Mouse (Mus musculus): ENCODE data around the gene Irak4. TPM values are rescaled to one million over a fixed set of nuclear protein-coding genes. Genes with fewer than 3 reads are reported as not detected.

Irak4 gene
- polyA plus RNA-seq, 1 experiment from 2014 or later: 1.3 TPM

- H3K4me3 ChIP-seq (ENCODE audit: low read depth, low read length): no peak overlapping the region
- no peak overlapping the region for H3K4me2 ChIP-seq (ENCODE audit: low read length)
- no peak overlapping the region for H3K9ac ChIP-seq (ENCODE audit: low read depth, low read length)
- WGBS: 89% methylated on average over 4 of the region's 4 CpGs
- peaks cover 3% of the 10 kb centered on the region; the same call in 1 of the 2 replicates for H3K9me3 ChIP-seq (replicated peaks; ENCODE audit: control insufficient read depth, low read length, poor library complexity, severe bottlenecking)
- H3K27me3 ChIP-seq (ENCODE audit: control insufficient read depth, insufficient read depth, low read depth, low read length): no peaks in the 10 kb centered on the region
- no peaks in the 10 kb centered on the region for H3K36me3 ChIP-seq (ENCODE audit: control insufficient read depth, insufficient read depth, low read length)
- no peak for ATAC-seq
- H3K4me1 ChIP-seq (ENCODE audit: control insufficient read depth, insufficient read depth, low read length): peaks cover 2% of the 10 kb centered on the region; the same call in 1 of the 2 replicates
- no peak overlapping the region for H3K27ac ChIP-seq (ENCODE audit: low read length)
Measured at GRCm38 (mm10) chr15:94544844-94545243, 1.4 kb downstream of the Irak4 start.

GRCm38 (mm10) chr15:94553536-94553935, 10.1 kb downstream of the Irak4 start:
- Histone ChIP-seq H3K27me3 (ENCODE audit: control insufficient read depth, insufficient read depth, low read depth, low read length) (no peaks in the 10 kb centered on the region), H3K4me2 (ENCODE audit: low read length) (no peak overlapping the region), H3K4me1 (ENCODE audit: control insufficient read depth, insufficient read depth, low read length) (no peaks in the 10 kb centered on the region), H3K36me3 (ENCODE audit: control insufficient read depth, insufficient read depth, low read length) (no peaks in the 10 kb centered on the region), H3K9ac (ENCODE audit: low read depth, low read length) (no peak overlapping the region), H3K4me3 (ENCODE audit: low read depth, low read length) (no peak overlapping the region), H3K9me3 (replicated peaks; ENCODE audit: control insufficient read depth, low read length, poor library complexity, severe bottlenecking) (peaks cover 10% of the 10 kb centered on the region; the same call in 1 of the 2 replicates), H3K27ac (ENCODE audit: low read length) (no peak overlapping the region)
- WGBS: 92% methylated on average over 9 of the region's 9 CpGs
- no peak for ATAC-seq

GRCm38 (mm10) chr15:94557442-94557841, 14.0 kb downstream of the Irak4 start:
- WGBS: 28% methylated on average over 7 of the region's 7 CpGs
- ATAC-seq: peak; percentile 64
- Histone ChIP-seq H3K36me3 (ENCODE audit: control insufficient read depth, insufficient read depth, low read length) (no peaks in the 10 kb centered on the region), H3K27ac (ENCODE audit: low read length) (no peak overlapping the region), H3K4me3 (ENCODE audit: low read depth, low read length) (no peak overlapping the region), H3K4me1 (ENCODE audit: control insufficient read depth, insufficient read depth, low read length) (no peaks in the 10 kb centered on the region), H3K4me2 (ENCODE audit: low read length) (no peak overlapping the region), H3K27me3 (ENCODE audit: control insufficient read depth, insufficient read depth, low read depth, low read length) (no peaks in the 10 kb centered on the region), H3K9me3 (replicated peaks; ENCODE audit: control insufficient read depth, low read length, poor library complexity, severe bottlenecking) (no peaks in the 10 kb centered on the region), H3K9ac (ENCODE audit: low read depth, low read length) (no peak overlapping the region)

GRCm38 (mm10) chr15:94558895-94559656, 15.6 kb downstream of the Irak4 start:
- no peak for ATAC-seq
- H3K36me3 ChIP-seq (ENCODE audit: control insufficient read depth, insufficient read depth, low read length): no peaks in the 10 kb centered on the region
- no peak overlapping the region for H3K4me2 ChIP-seq (ENCODE audit: low read length)
- H3K9me3 ChIP-seq (replicated peaks; ENCODE audit: control insufficient read depth, low read length, poor library complexity, severe bottlenecking): no peaks in the 10 kb centered on the region
- no peak overlapping the region for H3K9ac ChIP-seq (ENCODE audit: low read depth, low read length)
- no peak overlapping the region for H3K27ac ChIP-seq (ENCODE audit: low read length)
- no peaks in the 10 kb centered on the region for H3K4me1 ChIP-seq (ENCODE audit: control insufficient read depth, insufficient read depth, low read length)
- 87% methylated on average over 17 of the region's 17 CpGs for WGBS
- H3K4me3 ChIP-seq (ENCODE audit: low read depth, low read length): no peak overlapping the region
- no peaks in the 10 kb centered on the region for H3K27me3 ChIP-seq (ENCODE audit: control insufficient read depth, insufficient read depth, low read depth, low read length)

- H3K9ac ChIP-seq (ENCODE audit: low read depth, low read length): no peak overlapping the region
- H3K36me3 ChIP-seq (ENCODE audit: control insufficient read depth, insufficient read depth, low read length): no peaks in the 10 kb centered on the region
- H3K27ac ChIP-seq (ENCODE audit: low read length): no peak overlapping the region
- H3K4me3 ChIP-seq (ENCODE audit: low read depth, low read length): no peak overlapping the region
- no peaks in the 10 kb centered on the region for H3K9me3 ChIP-seq (replicated peaks; ENCODE audit: control insufficient read depth, low read length, poor library complexity, severe bottlenecking)
- H3K4me1 ChIP-seq (ENCODE audit: control insufficient read depth, insufficient read depth, low read length): no peaks in the 10 kb centered on the region
- H3K27me3 ChIP-seq (ENCODE audit: control insufficient read depth, insufficient read depth, low read depth, low read length): no peaks in the 10 kb centered on the region
- no peak for ATAC-seq
- 91% methylated on average over 2 of the region's 2 CpGs for WGBS
- H3K4me2 ChIP-seq (ENCODE audit: low read length): no peak overlapping the region
Measured at GRCm38 (mm10) chr15:94564909-94565308, 21.5 kb downstream of the Irak4 start.

GRCm38 (mm10) chr15:94565854-94566253, 22.4 kb downstream of the Irak4 start:
- H3K4me1 ChIP-seq (ENCODE audit: control insufficient read depth, insufficient read depth, low read length): no peaks in the 10 kb centered on the region
- H3K27ac ChIP-seq (ENCODE audit: low read length): no peak overlapping the region
- no peaks in the 10 kb centered on the region for H3K9me3 ChIP-seq (replicated peaks; ENCODE audit: control insufficient read depth, low read length, poor library complexity, severe bottlenecking)
- H3K9ac ChIP-seq (ENCODE audit: low read depth, low read length): no peak overlapping the region
- 89% methylated on average over 9 of the region's 9 CpGs for WGBS
- H3K4me3 ChIP-seq (ENCODE audit: low read depth, low read length): no peak overlapping the region
- no peak for ATAC-seq
- H3K4me2 ChIP-seq (ENCODE audit: low read length): no peak overlapping the region
- H3K27me3 ChIP-seq (ENCODE audit: control insufficient read depth, insufficient read depth, low read depth, low read length): no peaks in the 10 kb centered on the region
- no peaks in the 10 kb centered on the region for H3K36me3 ChIP-seq (ENCODE audit: control insufficient read depth, insufficient read depth, low read length)

- no peak for ATAC-seq
- no peaks in the 10 kb centered on the region for H3K9me3 ChIP-seq (replicated peaks; ENCODE audit: control insufficient read depth, low read length, poor library complexity, severe bottlenecking)
- H3K4me3 ChIP-seq (ENCODE audit: low read depth, low read length): no peak overlapping the region
- 89% methylated on average over 10 of the region's 10 CpGs for WGBS
- H3K36me3 ChIP-seq (ENCODE audit: control insufficient read depth, insufficient read depth, low read length): no peaks in the 10 kb centered on the region
- H3K4me1 ChIP-seq (ENCODE audit: control insufficient read depth, insufficient read depth, low read length): no peaks in the 10 kb centered on the region
- H3K4me2 ChIP-seq (ENCODE audit: low read length): no peak overlapping the region
- no peak overlapping the region for H3K9ac ChIP-seq (ENCODE audit: low read depth, low read length)
- H3K27me3 ChIP-seq (ENCODE audit: control insufficient read depth, insufficient read depth, low read depth, low read length): no peaks in the 10 kb centered on the region
- H3K27ac ChIP-seq (ENCODE audit: low read length): no peak overlapping the region
Measured at GRCm38 (mm10) chr15:94568496-94569182, 25.2 kb downstream of the Irak4 start.

GRCm38 (mm10) chr15:94571501-94571900, 28.1 kb downstream of the Irak4 start:
- Histone ChIP-seq H3K27me3 (ENCODE audit: control insufficient read depth, insufficient read depth, low read depth, low read length) (no peaks in the 10 kb centered on the region), H3K9me3 (replicated peaks; ENCODE audit: control insufficient read depth, low read length, poor library complexity, severe bottlenecking) (no peaks in the 10 kb centered on the region), H3K27ac (ENCODE audit: low read length) (no peak overlapping the region), H3K4me2 (ENCODE audit: low read length) (no peak overlapping the region), H3K36me3 (ENCODE audit: control insufficient read depth, insufficient read depth, low read length) (no peaks in the 10 kb centered on the region), H3K4me3 (ENCODE audit: low read depth, low read length) (no peak overlapping the region), H3K4me1 (ENCODE audit: control insufficient read depth, insufficient read depth, low read length) (no peaks in the 10 kb centered on the region), H3K9ac (ENCODE audit: low read depth, low read length) (no peak overlapping the region)
- no peak for ATAC-seq
- 81% methylated on average over 4 of the region's 4 CpGs for WGBS

GRCm38 (mm10) chr15:94572746-94573145, 29.3 kb downstream of the Irak4 start:
- H3K4me3 ChIP-seq (ENCODE audit: low read depth, low read length): no peak overlapping the region
- no peak for ATAC-seq
- H3K9ac ChIP-seq (ENCODE audit: low read depth, low read length): no peak overlapping the region
- H3K4me1 ChIP-seq (ENCODE audit: control insufficient read depth, insufficient read depth, low read length): no peaks in the 10 kb centered on the region
- WGBS: 64% methylated on average over 8 of the region's 8 CpGs
- no peak overlapping the region for H3K4me2 ChIP-seq (ENCODE audit: low read length)
- H3K27ac ChIP-seq (ENCODE audit: low read length): no peak overlapping the region
- no peaks in the 10 kb centered on the region for H3K9me3 ChIP-seq (replicated peaks; ENCODE audit: control insufficient read depth, low read length, poor library complexity, severe bottlenecking)
- no peaks in the 10 kb centered on the region for H3K27me3 ChIP-seq (ENCODE audit: control insufficient read depth, insufficient read depth, low read depth, low read length)
- no peaks in the 10 kb centered on the region for H3K36me3 ChIP-seq (ENCODE audit: control insufficient read depth, insufficient read depth, low read length)

Measured in midbrain, embryonic 16.5 days (tissue).